Mouse (Mus musculus): ENCODE results near the gene Ap3m1.
A peak's percentile ranks its signal among the peaks of the same experiment; 100 is the strongest.

Ap3m1 gene

DNA sequence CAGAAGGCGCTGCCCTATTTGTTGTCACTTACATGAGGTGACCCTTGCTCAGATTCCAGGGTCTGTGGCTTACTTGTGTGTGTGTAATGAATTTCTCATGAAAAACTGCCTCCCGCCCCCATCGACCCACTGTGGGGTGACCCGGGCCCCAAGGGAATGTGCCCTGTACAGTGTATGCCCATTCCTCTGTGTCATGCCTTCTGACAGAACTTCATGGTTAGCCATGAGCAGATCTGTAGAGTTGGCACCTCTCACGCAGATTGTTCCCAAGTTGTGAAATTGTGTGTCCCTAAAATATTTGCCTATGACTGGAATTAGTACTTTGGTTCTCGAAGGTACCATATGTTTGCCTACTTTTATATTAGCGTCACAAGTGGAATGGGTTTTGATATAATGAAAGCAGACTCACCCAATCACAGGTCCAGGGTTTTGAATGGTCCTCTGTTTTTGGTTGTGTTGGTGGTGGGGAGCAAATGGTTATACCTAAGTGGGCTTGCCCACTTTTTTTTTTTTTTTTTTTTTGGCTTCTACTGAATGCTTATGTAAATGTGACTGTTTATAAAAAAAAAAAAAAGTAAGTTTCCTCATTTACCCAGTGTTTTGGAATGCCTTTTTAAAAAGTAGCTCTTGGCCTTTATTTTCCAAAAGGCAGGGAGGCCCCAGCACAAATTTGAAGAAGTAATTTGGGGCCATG, 24.3 kb upstream of the Ap3m1 start:
- TF ChIP-seq CTCF (conservative IDR thresholded peaks at IDR 0.05; ENCODE audit: low read length) (no peak), NANOG (IDR thresholded peaks at IDR 0.05; ENCODE audit: borderline replicate concordance, low read length) (no peak), POU5F1 (IDR thresholded peaks at IDR 0.05; ENCODE audit: borderline replicate concordance, low read length) (no peak)
- peaks cover 40% of the 10 kb centered on the region for H3K4me1 ChIP-seq (replicated peaks; ENCODE audit: low read depth, low read length)

DNA sequence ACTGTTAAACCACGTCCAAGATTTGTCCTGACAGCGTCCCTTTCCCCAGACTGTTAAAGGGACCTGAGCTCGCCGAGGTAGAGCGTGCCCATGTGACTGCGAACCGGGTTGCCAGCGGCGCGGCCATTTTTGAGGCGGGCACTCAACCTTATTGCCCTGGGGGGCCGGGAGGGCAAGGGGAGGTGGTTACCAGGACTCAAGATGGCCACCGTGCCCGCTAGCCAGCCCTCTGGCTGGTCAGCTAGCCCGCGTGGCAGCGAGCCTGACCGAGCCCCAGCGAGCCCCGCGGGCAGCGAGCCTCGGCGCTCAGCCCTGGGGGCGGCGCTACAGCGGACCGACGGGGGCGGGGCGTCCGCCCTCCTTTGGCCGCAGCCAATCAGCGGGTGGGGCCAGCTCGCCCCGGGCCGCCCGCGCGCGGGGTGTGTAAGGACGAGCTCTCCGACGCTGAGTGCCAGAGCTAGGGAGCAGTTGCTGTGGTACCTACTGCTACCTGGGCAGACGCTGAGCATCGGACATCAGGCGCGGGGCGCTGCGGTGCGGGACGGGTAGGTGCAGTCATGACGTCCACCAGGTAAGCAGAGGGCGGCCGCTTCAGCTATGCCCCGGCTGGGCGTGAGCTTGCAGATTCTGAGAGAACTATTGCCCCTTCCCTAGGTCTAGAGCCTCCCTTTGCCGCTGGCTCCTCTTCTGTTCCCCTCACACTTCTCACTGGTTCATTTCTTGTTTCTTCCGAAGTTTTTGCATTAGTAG, 23.6 kb upstream of the Ap3m1 start:
- H3K9me3 ChIP-seq (ENCODE audit: low read length), result no peaks in the 10 kb centered on the region
- peak overlapping the region; percentile 86 for H3K4me3 ChIP-seq (replicated peaks; ENCODE audit: low read length)
- H3K4me1 ChIP-seq (replicated peaks; ENCODE audit: low read depth, low read length), result peaks cover 40% of the 10 kb centered on the region
- TF ChIP-seq CTCF (conservative IDR thresholded peaks at IDR 0.05; ENCODE audit: low read length) (no peak), POU5F1 (IDR thresholded peaks at IDR 0.05; ENCODE audit: borderline replicate concordance, low read length) (no peak), NANOG (IDR thresholded peaks at IDR 0.05; ENCODE audit: borderline replicate concordance, low read length) (no peak)
- H3K36me3 ChIP-seq (ENCODE audit: insufficient read depth, low read length), result no peaks in the 10 kb centered on the region
- peaks cover 7% of the 10 kb centered on the region; the same call in 1 of the 2 replicates for H3K27me3 ChIP-seq (ENCODE audit: insufficient read depth, low read length)

More for the DNA sequence above, 24.3 kb upstream of the Ap3m1 start:
- Histone ChIP-seq H3K27me3 (ENCODE audit: insufficient read depth, low read length) (peaks cover 7% of the 10 kb centered on the region; the same call in 1 of the 2 replicates), H3K36me3 (ENCODE audit: insufficient read depth, low read length) (no peaks in the 10 kb centered on the region), H3K4me3 (replicated peaks; ENCODE audit: low read length) (peak overlapping the region; percentile 86), H3K9me3 (ENCODE audit: low read length) (no peaks in the 10 kb centered on the region)

DNA sequence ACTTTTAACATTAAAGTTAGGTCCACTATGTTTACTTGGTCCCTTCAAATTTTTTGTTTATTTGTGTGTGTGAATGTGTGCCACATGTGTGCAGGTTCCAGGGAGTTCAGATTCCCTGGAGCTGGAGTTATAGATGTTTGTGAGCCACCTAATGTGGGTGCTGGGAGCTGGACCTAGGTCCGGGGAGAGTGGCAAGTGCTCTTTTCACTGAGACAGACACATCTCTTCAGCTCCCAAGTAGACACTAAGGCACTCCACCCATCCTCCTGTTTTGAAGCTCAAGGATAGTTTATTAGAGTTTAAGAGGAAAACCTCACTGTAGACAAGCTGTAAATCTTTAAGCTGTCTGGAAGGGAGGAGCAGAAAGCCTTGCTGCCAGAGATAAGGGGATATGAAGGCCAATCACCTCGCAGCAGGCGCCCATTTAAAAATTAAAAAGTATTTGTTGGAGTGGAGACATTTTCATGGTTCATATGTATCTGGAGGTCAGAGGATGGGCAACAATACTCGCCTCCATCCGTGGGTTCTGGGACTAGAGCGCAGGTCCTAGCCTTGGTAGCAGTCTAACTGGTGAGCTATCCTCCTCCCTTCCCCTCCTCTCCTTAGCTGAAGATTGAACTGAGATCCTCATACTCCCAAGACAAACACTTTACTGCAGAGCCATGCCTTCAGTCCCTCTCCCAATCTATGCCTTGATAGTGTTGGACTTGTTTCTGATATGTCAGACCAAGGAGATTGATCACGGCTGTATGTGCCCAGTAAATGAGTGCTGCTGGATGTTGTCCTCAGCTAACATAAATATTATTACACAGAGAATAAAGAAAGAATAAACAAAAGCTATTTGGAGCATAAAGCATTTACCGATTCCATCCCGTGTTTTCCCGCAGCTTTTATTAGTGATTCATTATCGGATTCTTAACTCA, 22.4 kb upstream of the Ap3m1 start:
- H3K4me1 ChIP-seq (replicated peaks; ENCODE audit: low read depth, low read length), result peaks cover 40% of the 10 kb centered on the region
- H3K36me3 ChIP-seq (ENCODE audit: insufficient read depth, low read length), result no peaks in the 10 kb centered on the region
- H3K27me3 ChIP-seq (ENCODE audit: insufficient read depth, low read length), result peaks cover 7% of the 10 kb centered on the region; the same call in 1 of the 2 replicates
- TF ChIP-seq NANOG (IDR thresholded peaks at IDR 0.05; ENCODE audit: borderline replicate concordance, low read length), result no peak
- no peak for TF ChIP-seq CTCF (conservative IDR thresholded peaks at IDR 0.05; ENCODE audit: low read length)
- TF ChIP-seq POU5F1 (IDR thresholded peaks at IDR 0.05; ENCODE audit: borderline replicate concordance, low read length), result no peak
- no peaks in the 10 kb centered on the region for H3K9me3 ChIP-seq (ENCODE audit: low read length)
- 0 out of 2 replicates have a peak overlapping the region, but pooled peaks have one; percentile 86 for H3K4me3 ChIP-seq (replicated peaks; ENCODE audit: low read length)

DNA sequence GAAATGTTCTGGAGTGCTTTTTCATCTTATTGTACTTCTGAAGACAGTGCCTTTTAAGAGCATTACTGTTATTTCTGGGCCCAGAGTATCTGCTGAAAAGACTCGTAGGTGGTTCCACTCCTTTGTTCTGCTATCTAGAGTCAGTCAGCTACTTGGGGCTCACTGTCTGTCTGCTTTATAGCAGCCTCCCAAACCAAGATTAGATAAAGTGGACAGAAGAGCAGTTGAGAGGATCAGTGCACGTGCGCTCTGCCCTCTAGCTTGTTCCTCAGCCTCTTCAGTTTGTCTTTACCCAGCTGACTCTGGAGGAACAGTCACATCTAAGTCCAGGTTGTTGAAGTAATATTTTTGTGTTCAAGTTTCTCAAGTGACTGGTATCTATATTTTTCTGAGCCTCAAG, 21.7 kb upstream of the Ap3m1 start:
- TF ChIP-seq POU5F1 (IDR thresholded peaks at IDR 0.05; ENCODE audit: borderline replicate concordance, low read length) (no peak), NANOG (IDR thresholded peaks at IDR 0.05; ENCODE audit: borderline replicate concordance, low read length) (no peak), CTCF (conservative IDR thresholded peaks at IDR 0.05; ENCODE audit: low read length) (no peak)
- H3K4me1 ChIP-seq (replicated peaks; ENCODE audit: low read depth, low read length), result peaks cover 35% of the 10 kb centered on the region

DNA sequence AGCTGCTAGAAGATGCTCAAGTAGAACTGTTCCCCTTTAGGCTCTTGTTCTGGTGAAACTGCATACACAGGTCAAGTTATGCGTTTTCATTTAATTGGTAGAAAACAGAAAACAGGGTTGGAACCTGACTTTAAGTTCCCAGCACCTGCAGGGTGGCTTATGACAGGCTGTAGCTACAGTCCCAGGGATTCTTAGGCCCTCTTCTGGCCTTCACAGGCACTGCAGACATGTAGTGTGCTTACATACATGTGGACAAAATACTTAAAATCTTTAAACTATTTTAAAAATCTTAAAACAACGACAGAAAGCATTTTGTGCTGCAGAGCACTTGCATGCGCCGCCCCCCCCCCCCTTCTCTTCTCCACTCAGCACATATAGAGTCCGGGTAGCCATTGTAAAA, 17.3 kb upstream of the Ap3m1 start:
- no peaks in the 10 kb centered on the region; the same call in 1 of the 2 replicates for H3K36me3 ChIP-seq (ENCODE audit: insufficient read depth, low read length)
- peak; percentile 62 for TF ChIP-seq CTCF (conservative IDR thresholded peaks at IDR 0.05; ENCODE audit: low read length)
- TF ChIP-seq POU5F1 (IDR thresholded peaks at IDR 0.05; ENCODE audit: borderline replicate concordance, low read length), result no peak
- no peaks in the 10 kb centered on the region for H3K9me3 ChIP-seq (ENCODE audit: low read length)

More for the DNA sequence above, 21.7 kb upstream of the Ap3m1 start:
- Histone ChIP-seq H3K27me3 (ENCODE audit: insufficient read depth, low read length) (peaks cover 7% of the 10 kb centered on the region; the same call in 1 of the 2 replicates), H3K36me3 (ENCODE audit: insufficient read depth, low read length) (no peaks in the 10 kb centered on the region), H3K9me3 (ENCODE audit: low read length) (no peaks in the 10 kb centered on the region), H3K4me3 (replicated peaks; ENCODE audit: low read length) (no peak overlapping the region)

DNA sequence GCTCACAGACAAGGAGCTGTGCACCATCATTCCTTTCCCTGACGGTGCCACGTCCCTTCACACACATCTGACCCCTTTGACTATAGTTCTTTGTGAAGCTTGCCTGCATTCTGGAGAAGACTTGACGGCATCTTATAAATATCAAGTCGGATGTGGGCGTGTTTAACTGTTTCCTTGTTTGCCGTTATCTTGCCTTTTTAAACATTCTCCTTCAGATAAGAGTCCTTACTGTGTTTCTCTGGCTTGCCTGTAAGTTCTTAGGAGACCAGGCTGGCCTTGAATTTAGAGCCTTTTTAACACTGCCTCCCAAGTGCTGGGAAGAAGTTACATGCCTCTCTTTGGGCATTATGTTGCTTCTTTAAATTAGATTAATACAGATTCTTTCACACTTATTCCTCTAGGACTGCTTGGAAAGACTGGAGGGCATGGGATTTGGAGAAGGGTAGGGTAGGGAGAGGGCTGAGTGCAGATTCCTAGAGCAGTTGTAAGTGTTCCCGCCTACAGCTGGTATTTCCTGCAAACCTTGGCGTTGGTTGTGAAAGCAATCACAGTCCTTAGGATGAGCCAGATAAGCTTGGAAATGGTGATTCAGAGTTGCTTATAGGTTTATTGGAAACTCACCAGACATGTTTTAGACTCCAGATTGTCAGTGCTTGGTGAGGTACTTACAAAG, 13.3 kb upstream of the Ap3m1 start:
- TF ChIP-seq CTCF (conservative IDR thresholded peaks at IDR 0.05; ENCODE audit: low read length), result no peak
- no peak for TF ChIP-seq NANOG (IDR thresholded peaks at IDR 0.05; ENCODE audit: borderline replicate concordance, low read length)
- no peak for TF ChIP-seq POU5F1 (IDR thresholded peaks at IDR 0.05; ENCODE audit: borderline replicate concordance, low read length)
- Histone ChIP-seq H3K9me3 (ENCODE audit: low read length) (no peaks in the 10 kb centered on the region), H3K4me3 (replicated peaks; ENCODE audit: low read length) (no peak overlapping the region), H3K27me3 (ENCODE audit: insufficient read depth, low read length) (no peaks in the 10 kb centered on the region), H3K36me3 (ENCODE audit: insufficient read depth, low read length) (no peaks in the 10 kb centered on the region; the same call in 1 of the 2 replicates), H3K4me1 (replicated peaks; ENCODE audit: low read depth, low read length) (peaks cover 3% of the 10 kb centered on the region; the same call in 1 of the 2 replicates)

More for the DNA sequence above, 17.3 kb upstream of the Ap3m1 start:
- no peak overlapping the region for H3K4me3 ChIP-seq (replicated peaks; ENCODE audit: low read length)
- H3K4me1 ChIP-seq (replicated peaks; ENCODE audit: low read depth, low read length), result peaks cover 13% of the 10 kb centered on the region
- H3K27me3 ChIP-seq (ENCODE audit: insufficient read depth, low read length), result peaks cover 3% of the 10 kb centered on the region; the same call in 1 of the 2 replicates

DNA sequence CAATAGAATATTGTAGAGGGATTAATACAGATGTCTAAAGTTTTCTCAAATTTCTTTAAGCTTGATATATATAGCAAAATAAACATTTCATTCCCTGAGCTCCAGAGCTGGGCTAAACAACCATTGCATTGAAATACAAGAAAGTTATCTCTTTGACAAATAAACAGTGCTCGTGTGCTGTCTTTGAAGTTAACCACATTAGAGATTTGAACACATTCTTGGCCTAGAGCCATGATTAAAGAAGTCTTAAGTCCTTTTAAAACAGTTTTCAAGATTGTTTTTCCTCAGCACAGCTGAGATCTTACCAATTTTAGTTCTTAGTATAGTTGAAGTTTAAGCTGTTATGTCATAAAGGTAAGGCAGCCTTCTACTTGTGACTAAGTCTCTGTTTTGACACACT, 12.0 kb upstream of the Ap3m1 start:
- peaks cover 2% of the 10 kb centered on the region; the same call in 1 of the 2 replicates for H3K36me3 ChIP-seq (ENCODE audit: insufficient read depth, low read length)
- peaks cover 3% of the 10 kb centered on the region; the same call in 1 of the 2 replicates for H3K4me1 ChIP-seq (replicated peaks; ENCODE audit: low read depth, low read length)
- no peak overlapping the region for H3K4me3 ChIP-seq (replicated peaks; ENCODE audit: low read length)
- TF ChIP-seq POU5F1 (IDR thresholded peaks at IDR 0.05; ENCODE audit: borderline replicate concordance, low read length) (no peak), NANOG (IDR thresholded peaks at IDR 0.05; ENCODE audit: borderline replicate concordance, low read length) (no peak), CTCF (conservative IDR thresholded peaks at IDR 0.05; ENCODE audit: low read length) (no peak)
- H3K9me3 ChIP-seq (ENCODE audit: low read length), result no peaks in the 10 kb centered on the region
- no peaks in the 10 kb centered on the region for H3K27me3 ChIP-seq (ENCODE audit: insufficient read depth, low read length)

All from E14TG2a.4 (cell line).